Mouse (Mus musculus) A20 (cell line): ENCODE results near the gene Nudt21.

ENCODE experiments used
- DNase-seq: peaks from one replicate; pipeline ENCODE4 v3.0.0-alpha.2; 2011; ENCODE audit warnings: low read depth, low spot score

The Nudt21 gene

DNA sequence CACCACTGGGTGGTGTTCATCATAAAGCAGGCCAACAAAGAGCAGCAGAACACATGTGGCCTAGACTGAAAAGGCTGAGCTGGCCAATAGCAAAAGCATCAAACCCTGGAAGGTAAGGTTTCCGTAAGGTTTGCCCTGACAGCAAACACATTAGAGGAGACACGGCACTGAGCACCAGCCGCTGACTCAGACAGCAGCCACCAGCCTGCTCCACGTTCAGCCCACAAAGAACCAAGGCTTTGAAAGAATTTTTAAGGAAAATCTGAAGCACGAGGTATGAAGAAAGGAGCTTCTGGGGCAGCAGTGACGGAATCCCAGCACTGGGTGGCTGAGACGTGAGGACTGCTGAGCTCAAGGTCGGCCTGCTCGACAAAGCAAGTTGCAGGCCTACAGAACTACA is 32.7 kb downstream of the Nudt21 start:
- DNase-seq: no peak

DNA sequence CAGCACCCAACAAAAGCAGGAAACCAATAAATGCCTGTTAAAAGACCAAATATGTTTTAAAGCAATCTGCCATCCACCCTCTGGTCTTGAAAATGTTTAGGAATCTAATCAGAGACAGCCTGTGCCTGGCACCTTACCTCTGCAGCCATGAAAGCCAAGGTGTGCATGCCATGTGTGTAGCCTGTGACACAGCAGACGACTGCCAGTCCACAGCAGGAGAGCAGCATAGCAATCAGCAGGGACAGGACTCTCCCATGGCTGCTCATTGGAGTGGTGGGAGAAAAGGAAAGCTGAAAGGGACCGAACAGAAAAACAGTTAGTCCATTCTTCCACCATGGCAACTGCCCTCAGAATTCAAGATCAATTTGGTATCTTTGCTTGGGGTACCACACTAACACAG is 37.9 kb downstream of the Nudt21 start:
- no peak for DNase-seq

DNA sequence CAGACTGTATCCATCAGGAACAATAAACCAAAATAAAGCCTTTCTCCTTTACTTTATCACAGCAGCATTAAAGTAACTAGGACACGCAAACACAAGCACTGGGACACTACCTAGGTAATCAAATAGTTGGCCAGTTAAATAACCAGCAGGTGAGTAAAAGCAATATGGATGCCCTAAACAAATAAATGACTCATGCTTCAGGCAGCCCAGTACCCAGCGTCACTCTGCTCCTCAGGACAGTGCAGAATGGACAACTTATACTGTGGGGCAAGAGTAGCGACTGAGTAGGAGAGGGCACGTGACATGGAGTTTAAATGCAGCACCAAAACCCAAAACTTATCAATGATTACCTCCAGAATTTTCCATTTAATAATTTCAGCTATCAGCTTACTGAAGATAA is 47.1 kb downstream of the Nudt21 start:
- no peak for DNase-seq

DNA sequence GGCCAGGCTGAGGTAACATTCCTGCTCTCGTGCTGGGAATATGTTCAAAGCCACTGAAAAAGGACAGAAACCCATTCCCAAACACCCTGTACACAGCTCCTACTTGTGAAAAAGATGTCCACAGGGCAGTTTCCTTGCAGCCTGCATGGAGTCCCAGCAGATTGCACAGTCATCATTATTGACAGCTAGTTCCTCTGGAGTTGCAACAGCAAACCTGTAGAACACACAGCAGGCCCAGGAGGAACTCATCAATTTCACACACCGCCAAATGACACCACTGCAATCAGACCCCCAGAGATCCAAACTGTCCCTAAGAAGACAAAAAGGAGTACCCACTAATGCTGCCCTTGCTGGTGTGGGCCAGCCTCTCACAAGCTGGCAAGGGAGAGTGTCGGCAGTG is 52.1 kb downstream of the Nudt21 start:
- no peak for DNase-seq

DNA sequence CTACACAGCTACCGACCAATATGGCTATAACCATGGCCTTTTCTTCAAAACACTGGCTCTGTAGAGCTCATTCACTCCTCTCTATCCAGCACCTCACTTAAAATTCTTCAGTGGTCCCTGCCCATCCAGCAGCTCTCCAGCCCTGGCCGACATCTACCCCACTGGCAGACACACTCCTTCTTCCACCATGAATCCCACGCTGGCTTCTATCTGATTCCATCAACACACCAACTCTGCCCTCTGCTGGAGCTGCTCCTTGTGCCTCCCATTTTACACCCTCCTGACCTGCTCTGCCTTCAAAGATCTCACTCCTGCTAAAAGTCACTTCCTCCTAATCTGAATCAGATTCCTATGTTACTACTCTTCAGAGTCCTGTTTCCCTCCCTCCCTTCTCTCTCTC is 53.0 kb downstream of the Nudt21 start:
- no peak for DNase-seq

DNA sequence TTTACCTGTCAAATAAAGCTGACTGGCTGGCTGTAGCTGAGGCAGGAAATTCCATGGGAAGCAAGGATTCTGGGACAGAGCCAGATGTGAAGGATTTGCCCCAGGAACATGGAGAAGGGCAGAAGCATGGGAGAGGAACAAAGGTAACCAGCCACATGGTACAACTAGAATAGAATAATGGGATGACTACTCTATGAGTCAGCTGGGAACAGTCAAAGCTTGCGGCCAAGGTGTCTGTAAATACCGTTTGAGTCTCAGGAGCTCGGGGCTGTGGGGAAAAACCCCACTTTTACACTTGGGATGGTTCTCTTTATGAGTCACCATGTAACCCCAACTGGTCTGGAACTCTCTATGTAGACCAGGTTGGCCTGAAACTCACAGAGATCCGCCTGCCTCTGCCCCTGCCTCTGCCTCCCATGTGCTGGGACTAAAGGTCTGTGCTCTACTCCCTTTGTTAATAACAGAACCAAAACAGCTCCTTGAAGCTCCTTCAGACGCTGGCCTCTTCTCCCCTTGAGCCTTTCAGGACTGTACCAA is 55.1 kb downstream of the Nudt21 start:
- no peak for DNase-seq

DNA sequence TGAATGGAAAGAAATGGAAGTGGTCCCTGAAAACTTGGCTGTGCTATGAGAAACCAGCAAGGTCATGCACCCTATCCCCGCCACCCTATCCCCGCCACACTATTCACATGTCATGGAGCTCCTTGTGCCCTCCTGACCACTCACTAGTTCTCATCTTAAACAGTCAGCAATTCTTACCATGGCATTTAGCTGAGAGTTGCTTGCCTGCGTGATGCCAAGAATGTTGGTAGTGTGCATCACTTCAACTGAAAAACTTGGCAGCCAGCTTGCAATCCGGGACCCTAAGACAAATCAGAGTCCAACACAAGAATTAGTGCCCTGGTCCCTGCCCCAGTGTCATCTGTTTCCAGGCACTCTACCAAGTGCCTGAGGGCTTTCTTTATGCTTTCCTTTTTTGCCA is 56.7 kb downstream of the Nudt21 start:
- DNase-seq: no peak

DNA sequence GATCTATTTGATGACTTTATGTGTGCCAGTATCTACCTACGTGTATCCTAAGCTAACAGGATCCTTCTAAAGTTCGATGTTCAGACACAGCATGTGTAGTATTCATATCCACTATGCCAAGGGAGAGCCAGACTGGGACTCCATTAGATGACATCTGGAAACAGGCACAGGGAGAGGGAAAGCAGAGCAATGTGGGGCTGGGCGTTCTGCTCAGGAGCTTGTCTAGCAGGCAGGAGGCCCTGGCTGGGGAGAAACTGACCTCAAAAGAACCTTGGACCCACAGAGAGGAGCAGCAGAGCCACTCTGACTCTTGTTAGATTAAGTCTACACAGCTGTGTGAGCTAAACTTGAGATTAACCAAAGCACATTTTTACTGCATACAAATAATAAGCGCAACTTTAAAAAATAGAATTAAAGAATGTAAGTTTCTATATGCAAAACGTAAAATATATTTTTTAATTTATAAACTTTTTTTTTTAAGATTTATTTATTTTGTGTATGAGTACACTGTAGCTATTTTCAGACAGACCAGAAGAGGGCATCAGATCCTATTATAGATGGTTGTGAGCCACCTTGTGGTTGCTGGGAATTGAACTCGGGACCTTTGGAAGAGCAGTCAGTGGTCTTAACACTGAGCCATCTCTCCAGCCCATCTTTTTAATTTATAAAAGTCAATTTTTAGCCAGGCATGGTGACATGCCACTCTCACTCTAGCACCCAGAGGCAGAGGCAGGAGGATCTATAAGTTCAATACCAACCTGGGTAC is 60.2 kb downstream of the Nudt21 start:
- no peak for DNase-seq

DNA sequence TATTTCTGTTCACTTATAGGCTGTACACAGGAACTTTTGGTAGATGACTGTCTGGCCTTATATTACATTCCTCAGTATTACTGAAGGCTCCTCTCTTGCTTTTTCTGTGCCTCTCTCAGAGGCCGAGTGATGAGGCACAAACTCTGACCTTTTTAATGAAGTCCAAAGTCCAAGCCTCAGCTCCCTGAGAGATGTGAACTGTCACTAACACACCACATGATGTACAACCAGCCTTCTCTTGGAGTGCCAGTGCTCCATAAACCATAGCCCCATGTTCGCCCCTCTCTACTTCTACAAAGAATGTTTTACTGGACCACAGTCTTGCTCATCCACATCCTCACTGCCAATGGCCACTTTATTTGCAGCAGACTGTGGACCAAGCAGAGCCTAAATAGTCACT is 61.5 kb downstream of the Nudt21 start:
- no peak for DNase-seq

DNA sequence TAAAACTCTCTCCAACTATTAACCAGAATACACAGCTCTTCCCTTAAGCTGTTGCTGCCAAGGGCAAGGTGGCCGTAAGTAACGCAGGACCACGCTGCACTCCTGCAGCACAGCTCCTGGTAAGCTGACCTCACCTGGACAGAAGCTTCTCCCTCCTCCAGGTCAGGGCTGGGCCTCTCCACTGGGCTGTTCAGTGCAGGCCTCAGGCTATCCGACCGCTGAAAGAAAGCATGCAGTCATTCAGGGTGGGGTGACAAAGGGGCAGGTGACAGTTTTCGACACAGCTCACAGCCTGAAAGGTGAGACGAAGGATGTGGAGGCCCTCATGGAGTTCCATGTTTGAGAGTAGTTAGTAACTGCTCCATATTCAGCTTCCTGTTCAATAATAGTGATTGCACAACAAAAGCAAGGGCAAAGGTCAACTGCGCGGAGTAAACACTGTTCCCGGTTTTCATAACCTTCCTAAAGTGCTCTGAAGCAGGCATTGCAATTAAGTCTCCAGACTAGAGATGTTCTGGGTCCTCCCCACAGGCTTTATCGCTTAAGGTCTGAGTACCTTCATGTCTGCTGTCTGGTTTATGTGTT is 62.1 kb downstream of the Nudt21 start:
- DNase-seq: no peak

DNA sequence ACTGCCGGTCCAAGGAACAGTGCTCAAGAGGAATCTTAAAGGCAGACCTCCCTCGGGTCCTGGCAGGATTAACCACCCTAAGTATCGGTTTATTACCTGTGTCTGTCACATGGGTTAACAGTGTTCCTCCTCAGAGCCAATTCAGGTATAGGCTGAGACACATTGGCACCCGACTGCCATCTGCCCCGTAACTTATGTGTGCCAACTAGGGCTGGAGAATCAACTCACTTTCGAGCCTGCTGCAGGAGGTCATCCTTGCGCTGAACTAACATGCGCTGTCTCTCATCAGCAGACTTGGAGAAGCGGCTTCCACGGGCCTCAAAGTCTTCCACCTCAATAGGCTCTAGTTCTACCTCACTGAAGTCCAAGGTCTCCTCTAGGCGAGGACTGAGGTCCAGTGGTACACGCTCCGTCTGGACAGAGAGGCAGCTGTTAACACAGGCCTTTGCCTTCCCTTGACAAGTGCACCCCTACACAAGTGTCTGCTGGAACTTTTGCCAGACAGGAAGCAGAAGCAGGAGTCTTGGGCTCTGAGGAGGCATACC is 62.9 kb downstream of the Nudt21 start:
- DNase-seq: no peak

DNA sequence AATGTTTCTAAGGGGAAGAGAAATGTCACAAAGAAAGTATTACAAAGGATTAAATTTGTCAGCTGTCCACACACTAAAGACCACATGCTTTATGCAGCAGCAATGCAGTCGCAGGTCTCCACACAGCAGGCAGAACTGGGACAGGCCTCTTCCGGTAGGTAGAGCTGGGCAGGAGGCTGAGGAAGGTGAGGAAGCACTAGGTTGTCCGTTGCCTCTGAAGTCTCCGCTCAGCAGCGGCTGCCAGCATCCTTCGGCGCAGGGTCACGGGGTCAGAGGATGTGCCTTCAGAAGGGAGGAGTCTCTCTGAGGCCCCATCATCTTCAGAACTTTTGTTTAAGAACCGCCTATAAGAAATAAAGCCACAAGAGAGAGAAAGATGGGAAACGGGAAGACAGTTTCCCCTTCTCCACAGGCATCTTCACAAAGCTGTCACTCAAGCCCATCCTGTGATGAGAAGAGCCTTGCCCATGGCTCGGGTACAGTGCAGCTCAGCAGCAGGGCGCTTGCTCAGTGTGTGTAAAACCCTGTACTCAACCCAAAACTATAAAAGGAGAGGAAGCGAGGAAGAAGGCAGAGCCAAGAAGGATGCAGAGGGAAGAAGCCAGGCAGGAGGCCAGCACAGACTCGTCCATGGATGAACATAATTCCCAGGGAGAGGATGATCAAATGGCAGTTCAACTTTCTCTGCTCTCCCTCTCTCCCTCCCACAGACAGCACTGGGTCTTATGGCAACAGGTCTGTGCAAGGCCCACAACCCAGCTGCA is 63.7 kb downstream of the Nudt21 start:
- no peak for DNase-seq

DNA sequence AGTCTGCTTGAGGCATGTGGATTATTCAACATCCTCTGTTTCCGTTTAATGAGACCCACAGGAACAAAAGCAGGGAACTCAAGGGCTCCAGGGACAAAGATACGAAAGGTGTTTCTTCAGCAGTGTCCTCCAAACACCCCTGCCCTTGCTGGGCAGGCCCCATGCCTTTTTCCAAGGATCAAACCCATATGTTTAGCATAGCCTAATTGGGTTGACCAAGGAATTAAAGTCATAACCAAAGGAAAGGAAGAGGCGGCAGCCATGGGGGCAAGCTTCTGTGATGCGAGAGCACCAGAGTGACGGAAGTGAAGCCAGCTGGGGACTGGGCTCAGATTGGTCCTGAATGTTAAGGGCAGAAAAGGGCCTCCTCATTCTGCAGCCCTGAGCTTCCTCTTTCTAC is 64.6 kb downstream of the Nudt21 start:
- DNase-seq: no peak

DNA sequence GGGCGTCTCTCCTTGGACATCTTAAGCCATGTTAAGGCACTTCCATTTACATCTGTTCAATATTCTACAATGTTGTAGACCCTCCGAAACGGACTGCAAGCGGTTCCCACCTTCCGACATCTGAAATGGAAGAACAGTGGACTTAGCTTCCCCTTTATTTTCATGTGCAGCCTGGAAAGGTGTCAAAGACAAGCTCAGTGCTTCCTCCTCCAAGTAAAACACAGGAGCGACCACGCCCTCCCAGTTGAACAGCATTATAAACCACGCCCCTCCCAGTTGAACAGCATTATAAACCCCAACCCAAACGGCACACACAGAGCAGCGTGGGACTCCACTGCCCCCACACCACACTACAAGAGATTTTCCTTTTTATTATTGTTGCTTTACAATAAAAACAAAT is 65.4 kb downstream of the Nudt21 start:
- no peak for DNase-seq

DNA sequence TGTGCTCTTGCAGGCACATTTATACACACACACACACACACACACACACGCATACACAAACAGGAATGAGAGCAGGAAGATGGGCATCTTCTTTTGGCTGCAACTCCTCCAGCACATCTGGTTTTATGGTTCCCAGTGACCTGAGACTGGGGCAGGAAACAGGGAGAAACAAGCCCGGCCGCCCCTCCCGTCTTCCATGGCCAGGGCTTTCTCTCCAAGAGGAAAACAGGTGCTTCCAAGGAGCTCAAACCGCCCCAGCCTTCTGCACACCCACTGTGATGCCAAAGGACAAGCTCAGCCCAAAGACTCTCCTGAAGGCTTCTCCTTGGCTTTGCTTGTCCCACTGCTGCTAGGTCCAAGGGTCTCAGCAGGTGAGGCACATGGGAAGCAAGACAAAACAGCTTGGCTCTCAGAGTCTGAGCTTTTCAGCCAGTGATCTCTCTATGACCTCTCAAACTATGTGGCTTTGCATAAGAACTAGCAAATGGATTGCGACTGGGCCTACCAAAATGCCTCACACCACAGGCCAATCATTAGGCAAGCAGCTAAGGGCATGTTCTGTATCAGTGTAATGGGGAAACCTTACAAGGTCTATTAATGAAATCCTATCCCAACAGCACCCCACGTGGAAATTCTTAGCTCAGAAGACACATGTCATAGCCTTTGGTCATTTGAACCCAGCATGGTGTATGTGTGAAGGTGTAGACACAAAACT is 67.0 kb downstream of the Nudt21 start:
- DNase-seq: no peak

DNA sequence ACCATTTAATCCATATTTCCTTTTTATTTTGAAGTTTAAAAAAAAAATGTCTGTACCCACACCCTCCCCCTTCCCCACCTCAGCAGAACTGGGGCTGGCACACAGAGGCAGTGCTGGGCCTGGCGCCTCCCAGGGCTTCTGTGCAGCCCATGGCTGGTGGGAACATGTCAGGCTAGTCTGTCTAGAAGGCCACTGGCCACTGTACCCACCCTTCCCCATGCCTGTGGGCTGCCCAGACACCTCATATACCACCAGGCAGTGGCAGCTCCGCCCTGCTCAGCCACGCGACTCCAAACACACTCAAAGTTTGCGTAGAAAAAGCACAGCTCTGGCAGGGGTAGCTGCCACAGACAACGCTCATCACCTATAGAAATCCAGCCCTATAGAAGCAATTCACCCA is 68.5 kb downstream of the Nudt21 start:
- DNase-seq: no peak
